Mouse (Mus musculus) skeletal muscle tissue, adult 2 months (tissue): ENCODE data around the gene Fads1.

Source experiments
- DNase-seq: peaks from one replicate; pipeline ENCODE4 v3.0.0-alpha.2; 2012; ENCODE audit warnings: low read depth, low spot score

Gene Fads1

DNA sequence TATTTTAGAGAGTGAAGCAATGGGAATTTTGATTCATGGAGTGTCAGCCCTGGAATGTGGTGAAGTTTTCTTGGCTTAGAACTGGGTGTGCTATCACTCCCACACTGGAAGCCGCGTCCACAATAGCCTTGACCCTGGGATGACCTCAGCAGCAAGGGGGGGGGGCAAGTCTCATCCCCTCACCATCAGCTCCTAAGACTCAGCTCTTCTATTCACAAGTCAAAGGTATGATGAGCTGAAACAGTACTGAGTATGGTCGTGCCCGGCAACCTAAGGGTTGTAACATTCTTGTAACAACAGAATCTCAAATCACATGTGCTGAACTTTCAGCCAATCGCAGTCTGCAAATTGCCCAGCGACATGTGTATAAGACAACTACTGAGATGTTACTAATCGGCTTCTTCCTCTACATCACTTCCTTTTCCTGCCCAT, 5.7 kb upstream of the Fads1 start:
- DNase-seq: no peak

DNA sequence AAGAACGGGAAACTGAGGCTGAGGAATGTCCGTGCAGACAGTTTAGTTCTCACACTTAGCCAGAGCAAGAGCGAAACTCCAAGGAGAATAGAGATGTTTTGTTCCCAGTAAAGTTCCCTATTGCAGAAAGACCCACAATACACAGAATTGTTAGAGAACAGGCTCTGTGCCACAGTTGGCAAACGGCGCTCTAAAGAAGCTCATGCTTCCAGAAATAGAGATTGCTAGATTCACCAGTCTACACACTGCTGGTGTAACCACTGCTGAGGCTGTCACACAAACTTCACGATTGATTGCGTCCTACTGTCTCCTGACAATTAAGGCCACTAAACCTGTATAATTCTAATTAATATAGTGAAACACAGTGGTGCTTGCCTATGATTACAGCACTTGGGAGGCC, 1.5 kb upstream of the Fads1 start:
- DNase-seq: no peak

DNA sequence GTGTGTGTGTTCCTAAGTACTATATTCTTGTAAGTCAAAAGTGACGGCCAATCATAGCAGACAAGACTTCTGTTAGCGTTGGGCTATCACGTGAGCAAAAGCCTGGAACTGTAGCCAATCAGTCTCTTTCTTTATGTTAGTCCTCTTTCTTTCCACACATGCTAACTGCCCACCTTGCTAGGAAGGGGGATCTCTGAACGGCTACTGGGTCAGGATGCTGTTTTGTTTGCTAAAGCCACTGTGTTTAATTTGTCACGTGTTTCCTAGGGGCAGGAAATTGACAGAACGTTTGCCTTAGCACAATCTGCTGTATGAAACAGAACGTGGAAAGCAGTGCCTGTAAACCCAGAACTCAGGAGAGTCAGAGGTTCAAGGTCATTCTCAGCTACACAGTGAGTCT, 546 bp upstream of the Fads1 start:
- DNase-seq: no peak

DNA sequence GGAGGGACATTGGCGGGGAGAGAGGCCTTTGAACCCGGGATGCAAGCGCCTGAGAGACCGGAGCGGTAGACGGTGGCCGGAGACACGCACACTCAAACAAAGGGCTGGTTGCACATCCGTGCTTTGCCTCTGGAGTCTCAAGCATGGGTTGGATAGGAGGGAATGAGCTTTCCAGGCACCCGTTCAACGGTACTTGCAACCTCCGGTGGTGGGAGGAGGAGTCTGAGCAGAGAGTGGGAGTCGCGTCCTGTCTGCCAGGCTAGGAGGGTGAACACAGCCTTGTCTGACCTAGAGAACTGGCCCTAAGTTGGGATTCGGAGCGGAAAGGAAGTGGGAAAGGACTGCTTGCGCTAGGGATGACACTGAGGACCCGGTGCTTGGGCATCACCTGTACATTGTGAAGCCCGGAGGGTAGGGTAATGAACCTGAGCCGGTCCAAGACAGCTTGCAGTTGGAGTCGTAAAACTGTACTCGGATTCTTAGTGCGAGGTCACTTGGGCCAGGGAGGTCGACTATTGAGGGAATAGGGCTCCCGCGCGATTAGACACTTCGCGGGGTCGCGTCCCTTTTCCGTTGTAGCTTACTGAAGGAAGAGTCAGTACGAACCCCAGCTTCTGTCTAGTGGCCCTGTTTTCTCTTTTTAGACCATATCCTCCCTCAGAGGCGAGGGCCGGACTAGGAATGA, 753 bp downstream of the Fads1 start:
- peak; percentile 48 for DNase-seq

DNA sequence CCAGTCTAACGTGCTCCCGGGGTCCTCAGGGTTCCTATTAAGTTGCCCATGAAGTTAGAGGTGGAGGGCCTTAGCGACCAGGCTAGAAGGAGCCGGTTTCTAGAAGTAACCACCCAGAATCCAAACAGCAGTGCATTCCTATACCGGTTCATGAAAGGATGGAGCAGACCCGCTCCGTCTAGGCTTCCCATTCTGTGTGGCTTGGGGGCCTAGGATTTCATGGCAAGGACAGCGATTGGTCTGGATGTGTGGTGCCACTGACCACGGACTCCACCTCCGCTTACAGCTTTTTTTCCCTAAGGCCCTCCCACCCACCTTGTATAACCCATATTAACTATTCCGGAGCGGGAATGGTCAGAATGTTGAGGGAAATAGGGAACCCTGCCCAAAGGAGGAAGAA, 1.4 kb downstream of the Fads1 start:
- peak; percentile 46 for DNase-seq

DNA sequence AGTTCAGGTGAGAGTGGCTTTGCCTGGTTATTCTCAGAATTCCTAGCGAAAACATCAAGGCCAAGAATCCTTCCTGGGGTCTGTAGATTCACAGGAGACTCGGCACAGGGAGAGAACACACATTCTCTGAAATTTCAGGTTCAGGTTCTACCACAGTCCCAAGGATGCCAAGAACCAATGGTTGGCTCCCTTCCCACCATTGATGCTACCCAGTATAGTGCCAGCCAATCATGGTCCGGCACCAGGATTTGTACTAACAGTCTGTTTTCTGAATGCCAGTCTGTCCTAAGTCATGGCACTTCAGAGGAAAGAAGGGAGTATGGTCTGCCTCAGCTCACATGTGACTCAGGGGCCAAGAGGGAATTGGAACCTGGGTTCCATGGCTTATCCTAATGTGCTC, 3.2 kb downstream of the Fads1 start:
- DNase-seq: no peak

DNA sequence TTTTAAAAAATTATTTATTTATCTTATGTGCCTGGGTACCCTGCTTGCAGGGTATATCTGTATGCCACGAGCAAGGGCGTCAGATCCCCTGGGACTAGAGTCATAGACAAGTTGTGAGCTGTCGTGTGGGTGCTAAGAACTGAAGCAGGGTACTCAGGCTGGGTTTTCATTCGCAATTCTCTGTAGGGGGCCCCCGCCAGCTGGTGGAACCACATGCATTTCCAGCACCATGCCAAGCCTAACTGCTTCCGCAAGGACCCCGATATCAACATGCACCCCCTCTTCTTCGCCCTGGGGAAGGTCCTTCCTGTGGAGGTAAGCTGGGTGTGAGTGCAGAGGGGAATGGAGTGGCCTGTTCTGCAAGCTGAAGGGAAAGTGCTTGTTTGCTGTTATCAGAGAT, 3.9 kb downstream of the Fads1 start:
- no peak for DNase-seq

DNA sequence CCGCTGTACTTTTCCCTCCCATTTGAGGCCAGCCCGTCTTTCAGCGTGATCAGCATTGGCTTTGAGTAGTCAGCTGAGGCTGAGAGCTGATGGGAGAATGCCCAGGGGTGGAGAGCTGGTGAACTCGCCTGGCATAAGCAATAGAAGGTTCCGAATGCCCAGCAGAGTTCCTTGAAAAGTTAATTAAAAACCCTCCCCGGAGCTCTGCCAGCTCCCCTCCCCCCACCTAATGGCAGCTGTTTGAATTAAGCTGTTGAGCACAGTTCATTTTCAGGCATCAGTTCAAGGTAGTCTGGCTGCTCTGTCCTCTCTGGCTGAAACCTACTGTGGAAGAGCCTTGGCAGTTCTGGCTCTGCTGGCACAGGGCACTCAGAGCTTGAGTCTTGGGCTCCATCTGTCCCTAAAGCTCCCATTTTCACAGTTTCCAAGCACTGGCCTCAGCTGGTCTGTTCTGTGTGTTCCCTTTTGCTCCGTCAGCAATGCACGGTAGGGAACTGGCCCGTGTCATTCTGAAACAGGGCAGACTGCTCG, 5.7 kb downstream of the Fads1 start:
- peak; percentile 52 for DNase-seq

DNA sequence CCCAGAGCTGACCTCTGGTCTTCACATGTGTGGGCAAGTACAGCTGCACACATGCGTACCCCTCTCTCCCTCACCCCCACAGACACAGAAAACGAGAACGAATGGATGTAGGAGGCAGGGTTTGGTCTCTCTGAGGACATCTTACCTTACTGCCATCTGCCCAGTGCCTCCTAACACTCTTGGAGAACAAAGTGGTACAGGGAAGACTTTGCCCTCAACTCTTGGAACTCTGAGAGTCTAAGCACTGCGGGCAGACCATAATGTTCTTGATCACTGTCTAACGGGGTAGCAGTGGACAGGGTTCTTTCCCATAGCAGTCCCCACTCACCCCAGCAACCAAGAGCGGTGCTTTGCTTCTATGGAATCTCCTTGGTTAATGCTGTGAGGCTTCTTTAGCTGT, 6.3 kb downstream of the Fads1 start:
- DNase-seq: no peak

DNA sequence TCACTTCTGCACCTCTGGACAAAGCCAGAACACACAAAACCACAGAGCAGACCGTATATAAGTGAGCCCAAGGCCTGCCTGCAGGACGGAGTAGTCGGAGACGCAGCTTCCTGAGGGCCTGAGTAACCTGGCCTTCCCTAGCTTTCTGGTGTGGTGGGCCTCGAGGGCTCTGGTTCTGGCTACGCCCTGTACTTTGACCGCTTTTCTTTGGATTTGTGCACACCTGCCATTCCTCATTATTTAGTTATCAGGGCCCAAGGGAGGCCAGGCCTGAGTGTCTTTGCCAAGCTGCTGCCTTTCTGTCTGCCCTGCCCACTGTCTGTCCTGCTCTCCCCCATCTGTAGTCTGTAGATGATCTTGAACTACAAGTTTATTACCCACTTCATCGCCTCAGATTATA, 7.3 kb downstream of the Fads1 start:
- no peak for DNase-seq

DNA sequence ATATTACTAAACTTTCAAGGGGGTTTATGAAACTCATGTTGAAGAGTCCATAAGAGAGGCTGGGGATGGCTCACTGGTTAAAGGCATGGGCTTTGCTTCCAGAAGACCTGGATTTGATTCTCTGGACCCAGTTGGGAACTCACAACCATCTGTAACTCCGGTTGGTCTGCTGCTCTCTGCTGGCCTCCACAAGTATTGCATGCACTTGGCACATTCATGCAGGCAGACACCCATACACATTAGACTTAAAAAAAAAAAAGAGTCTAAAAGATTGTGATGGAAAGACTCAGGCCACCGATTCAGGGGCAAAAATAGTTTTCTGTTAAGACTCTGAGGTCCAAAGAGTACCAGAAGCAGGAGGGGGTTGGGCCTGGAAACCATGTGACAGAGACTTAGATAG, 8.1 kb downstream of the Fads1 start:
- no peak for DNase-seq

DNA sequence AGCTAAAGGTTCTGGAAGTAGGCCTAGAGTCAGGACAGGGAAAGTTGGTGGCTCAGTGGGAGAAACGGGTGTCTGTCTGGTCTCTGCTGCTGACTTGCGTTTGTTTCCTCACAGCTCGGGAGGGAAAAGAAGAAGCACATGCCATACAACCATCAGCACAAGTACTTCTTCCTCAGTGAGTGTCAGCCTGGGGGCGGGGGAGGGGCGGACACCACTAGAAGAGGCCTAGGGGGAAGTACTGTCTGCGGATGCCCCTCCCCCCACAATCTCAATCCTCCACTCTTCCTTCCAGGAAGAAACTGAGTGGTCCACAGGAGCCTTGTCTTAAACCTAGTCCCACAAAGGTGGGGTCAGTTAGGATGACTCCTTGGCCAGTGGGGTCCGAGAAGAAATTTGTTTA, 8.6 kb downstream of the Fads1 start:
- DNase-seq: no peak

DNA sequence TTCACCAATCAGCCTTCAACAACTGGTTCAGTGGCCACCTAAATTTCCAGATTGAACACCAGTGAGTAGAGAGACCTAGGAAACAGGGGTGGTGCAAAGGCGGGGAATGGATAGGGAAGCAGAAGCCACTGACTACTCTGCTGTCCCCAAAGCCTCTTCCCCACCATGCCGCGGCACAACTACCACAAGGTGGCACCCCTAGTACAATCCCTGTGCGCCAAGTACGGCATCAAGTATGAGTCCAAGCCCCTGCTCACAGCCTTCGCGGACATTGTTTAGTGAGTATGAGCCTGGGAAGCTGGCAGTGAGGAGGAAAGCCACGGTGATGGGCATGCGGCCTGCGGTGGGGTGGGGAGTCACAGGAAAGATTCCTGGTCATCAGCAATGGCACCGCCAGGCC, 11.6 kb downstream of the Fads1 start:
- DNase-seq: no peak

DNA sequence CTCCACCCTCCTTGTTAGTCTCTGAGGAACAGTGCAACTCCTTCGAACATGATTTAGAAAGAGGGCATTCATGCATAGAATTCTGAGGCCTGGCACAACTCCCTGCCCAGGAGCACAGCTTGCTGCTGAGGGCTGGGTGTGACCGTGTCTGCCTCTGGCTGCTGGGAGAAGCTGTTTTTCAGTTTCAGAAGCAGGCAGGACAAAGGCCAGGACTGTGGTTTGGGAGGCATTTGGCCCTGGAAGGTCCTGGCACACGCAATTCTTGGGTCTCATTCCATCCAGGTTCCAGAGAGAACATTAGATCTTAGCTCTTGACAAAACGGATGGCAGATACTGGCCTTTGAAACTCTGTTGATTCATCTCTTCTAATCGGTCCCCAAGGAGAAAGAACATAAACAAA, 12.6 kb downstream of the Fads1 start:
- DNase-seq: no peak

DNA sequence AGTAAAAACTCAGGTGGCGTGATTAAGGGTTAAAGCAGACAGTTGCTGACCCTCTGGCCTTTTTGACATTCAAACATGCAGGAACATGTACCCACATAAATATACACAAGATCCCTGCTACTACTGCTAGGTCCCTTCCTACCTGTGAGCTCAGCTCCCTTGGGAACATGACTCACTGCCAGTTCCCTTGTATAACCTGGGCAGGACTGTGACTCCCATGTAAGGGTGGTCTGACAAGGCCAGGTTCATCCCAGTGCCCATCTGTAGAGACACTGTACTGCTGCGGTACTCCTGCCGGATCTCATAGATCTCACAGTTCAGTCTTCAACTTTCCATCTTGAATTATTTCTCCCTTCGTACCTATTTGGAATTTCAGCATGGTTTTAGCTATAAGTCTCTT, 14.4 kb downstream of the Fads1 start:
- no peak for DNase-seq

DNA sequence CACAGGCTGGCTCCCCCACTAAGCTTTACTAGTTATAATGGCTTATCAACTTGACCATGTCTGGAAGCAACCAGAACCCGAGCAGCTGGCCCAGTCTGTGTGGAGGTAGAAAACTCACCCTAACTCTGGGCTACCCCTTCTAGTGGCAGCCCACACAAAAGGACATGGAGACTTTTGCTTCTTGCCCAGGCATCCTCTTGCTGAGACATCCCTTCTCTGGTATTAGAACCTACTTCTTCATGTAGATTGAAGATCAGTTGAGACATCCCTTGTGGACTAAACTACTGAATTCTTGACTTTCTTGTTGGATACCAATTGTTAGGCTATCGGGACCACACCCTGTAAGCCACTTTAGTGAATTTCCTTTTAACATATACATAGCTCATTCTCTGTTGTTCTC, 15.6 kb downstream of the Fads1 start:
- DNase-seq: no peak

DNA sequence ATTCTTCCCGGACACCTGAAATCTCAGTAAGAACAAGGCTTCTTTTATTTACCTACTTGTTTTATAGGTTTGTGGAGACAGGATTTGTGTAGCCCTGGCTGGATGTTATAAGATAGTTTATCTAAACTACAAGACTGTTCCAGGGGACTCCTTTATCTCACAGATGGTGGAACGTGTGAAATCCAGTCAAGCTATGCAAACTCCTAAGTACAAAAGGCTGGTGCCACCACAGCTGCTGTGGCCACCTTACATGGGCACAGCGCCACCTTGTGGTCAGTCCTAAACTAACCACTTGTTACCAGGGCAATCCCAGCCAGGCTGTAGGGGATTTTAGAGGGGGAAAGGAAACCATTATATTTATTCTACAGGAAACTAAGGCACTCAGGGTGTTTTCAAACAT, 16.0 kb downstream of the Fads1 start:
- DNase-seq: peak; percentile 68

DNA sequence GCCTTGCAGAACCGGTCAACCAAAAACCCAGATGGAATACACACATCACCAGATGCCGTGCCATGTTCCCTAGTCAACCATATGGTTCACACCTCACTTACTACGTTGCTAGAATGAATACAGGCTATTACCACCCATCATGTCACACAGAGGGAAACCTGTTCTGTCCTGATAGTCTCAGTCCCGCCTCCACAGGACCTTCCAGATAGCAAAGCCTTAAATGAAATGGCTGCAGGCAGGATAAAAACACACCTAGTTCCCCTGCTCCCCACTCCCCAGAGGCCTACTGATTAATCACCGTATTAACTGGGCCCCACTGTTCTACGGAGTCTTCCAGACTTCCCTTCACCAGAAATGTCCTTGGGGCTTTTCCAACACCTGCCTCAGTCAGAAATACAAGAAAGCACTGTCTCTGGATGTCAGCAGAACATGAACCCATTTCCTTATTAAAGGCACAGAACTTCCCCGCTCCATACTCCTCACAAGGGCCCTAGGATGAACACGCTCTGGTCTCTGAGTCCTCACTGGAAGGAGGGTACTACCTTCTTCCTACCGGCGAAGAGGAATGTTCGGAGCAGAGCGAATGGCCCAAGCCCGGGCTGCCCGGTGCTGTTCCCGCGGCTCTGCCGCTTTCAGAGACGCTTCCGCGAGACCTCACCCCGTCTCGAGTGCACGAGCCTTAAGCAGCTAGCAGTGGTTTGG, 20.6 kb downstream of the Fads1 start:
- DNase-seq: no peak

DNA sequence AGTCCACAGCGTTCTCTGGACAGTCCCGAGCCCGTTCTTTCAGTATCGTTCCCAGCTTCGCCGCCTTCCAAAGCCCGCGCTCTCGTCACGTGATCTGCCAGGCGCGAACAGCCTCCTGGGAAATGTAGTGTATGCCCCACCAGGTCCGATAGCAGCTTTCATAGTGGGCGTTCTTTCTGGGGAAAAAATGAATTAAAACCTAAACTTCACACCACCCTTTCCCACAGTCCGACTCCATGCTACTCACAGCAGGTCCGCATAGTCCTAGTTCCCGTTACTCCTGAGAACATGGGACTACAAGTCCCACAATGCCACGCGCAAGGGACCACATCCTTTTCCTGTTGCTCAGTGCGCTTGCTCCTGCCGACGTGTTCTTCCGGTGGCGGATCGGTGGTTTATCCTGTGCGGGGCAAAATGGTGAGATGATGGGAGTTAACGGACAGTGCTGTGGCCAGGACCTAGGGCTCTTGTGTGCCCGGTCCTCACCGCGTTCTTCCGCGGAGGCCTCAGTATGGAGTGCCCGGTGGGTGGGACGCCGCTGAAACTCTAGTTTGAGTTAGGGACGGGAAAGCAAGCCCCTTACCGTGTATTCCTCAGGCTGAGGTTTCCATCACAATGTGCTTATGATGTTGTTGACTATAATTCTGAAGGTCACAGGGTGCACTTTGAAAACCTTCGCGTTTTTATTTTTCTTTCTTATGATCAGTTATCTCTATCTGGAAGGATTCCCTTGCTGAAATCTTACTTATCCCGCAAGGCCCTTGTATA, 21.3 kb downstream of the Fads1 start, which contains the start of the genes Tmem258 and Fen1:
TSS of gene Tmem258 (plus strand) at position 167 of the 768 bp plus-strand sequence.
TSS of gene Fen1 (minus strand) at position 322 of the 768 bp plus-strand sequence.
- peak; percentile 87 for DNase-seq

DNA sequence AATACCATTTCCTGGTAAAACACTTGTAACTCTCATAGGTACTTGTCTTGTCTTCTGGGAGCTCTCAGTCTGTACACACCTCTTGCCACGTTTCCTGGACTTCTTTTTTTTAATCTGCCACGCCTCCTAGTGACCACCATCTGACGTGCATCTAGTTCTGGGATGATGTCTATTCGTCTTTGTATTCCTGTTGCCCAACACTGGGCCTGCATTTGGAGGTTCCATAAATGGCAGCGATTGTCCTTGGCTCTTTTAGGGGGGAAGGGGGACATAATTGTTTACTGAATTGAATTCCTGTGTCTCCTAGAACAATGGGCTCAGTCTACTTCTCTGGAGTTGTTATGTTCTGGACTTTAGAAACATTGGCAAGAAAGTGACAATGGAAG, 21.9 kb downstream of the Fads1 start:
- DNase-seq: no peak

DNA sequence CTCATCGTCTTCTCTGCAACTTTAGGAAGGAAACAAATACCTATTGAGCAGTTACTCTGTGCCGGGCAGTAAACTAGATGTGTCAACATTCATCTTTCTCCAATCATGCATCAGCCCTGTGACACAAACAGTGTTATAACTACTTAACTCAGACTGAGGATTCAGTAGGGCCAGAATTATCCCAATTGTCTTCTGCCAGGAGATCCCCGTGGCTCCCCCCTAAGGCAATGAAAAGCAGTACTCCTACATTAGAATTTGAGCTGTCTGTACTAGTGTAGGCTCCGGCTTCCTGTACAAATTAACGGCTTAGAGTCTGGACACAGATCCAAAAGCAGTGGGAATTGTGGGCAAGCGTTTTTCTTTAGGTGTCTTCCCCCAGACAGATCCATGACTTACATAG, 22.4 kb downstream of the Fads1 start:
- DNase-seq: no peak

DNA sequence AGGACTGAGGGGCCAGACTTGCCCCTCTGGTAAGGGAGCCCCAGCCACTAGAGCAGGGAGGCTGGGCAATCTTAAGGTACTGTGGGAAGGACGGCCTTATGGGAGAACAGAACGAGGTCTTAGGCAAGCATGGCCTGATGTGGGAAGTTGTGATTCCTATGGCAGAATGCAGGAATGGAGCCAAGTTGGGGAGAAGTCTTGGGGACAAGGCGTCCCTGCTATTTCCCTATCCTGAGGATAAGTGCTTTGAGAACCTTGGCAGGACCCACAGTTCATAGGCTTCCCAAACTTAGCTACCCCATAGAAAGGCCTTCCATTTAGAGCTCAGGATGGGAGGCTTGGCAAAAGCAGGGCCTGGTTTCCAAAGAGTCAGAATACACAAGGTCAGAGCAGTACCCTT, 26.2 kb downstream of the Fads1 start:
- DNase-seq: no peak
